Mouse (Mus musculus): ENCODE results near the gene Brpf3. TPM values are rescaled to one million over a fixed set of nuclear protein-coding genes. Genes with fewer than 3 reads are reported as not detected.
"Not testable (repeated sequence)": the region's sequence is repeated elsewhere in the genome, so short reads cannot be mapped to it uniquely, and the experiment has no call there.

Brpf3 gene
- polyA plus RNA-seq, 1 experiment from 2014 or later, result 61.8 TPM

DNA sequence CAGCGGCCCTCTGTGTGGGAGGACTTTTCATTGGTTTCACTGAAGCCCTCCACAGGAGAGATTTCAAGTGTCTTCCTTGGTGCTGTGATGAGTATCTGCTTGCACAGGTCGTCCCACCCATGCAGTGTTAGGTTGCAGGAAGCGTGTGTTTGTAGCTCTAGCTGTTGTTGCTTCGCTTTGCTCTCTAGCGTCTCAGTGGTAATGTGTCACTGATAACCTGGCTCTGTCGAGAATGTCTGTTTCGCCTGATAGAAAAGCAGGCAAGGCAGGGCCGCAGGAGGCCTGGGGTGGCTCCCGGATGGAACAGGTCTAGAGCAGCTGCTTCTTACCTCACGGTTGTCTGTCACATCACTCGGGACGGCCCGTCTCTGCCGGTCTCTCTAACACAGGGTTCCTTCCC, 28.2 kb downstream of the Brpf3 start:
- whole genome bisulfite sequencing (ENCODE audit: insufficient replicate concordance), result 28% methylated on average over 14 of the region's 14 CpGs
- H3K9me3 ChIP-seq (replicated peaks), result no peaks in the 10 kb centered on the region
- peaks cover 100% of the 10 kb centered on the region for H3K36me3 ChIP-seq
- H3K9ac ChIP-seq, result peak overlapping the region; percentile 80
- peaks cover 100% of the 10 kb centered on the region for H3K4me1 ChIP-seq (replicated peaks)
- DNase-seq, result peak; percentile 90
- H3K27me3 ChIP-seq, result no peaks in the 10 kb centered on the region
- peak overlapping the region; percentile 99 for H3K27ac ChIP-seq
- peak overlapping the region; percentile 62 for H3K4me3 ChIP-seq (replicated peaks)
- H3K4me2 ChIP-seq, result peak overlapping the region; percentile 81
- ATAC-seq (ENCODE audit: low read depth), result peak; percentile 88

DNA sequence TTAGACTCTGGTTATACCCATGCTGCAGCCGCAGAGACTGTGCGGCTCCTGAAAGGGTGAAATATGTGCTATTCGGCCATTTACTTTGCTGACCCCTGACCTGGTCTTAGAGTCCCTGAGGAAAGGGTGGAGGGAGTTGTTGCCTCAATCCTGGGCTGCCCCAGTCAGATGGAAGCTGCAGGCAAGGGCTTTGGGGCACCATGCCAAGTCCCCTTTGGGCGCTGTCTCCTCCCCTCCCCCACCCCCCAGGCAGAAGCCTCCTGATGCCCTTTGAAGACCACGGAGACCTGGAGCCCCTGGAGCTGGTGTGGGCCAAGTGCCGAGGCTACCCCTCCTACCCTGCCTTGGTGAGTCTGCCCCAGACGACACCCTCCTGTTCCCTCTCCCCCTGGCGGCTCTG, 30.2 kb downstream of the Brpf3 start:
- ATAC-seq (ENCODE audit: low read depth), result no peak
- H3K27me3 ChIP-seq, result no peaks in the 10 kb centered on the region
- DNase-seq, result no peak
- peak overlapping the region; percentile 0; the same call in 1 of the 2 replicates for H3K4me3 ChIP-seq (replicated peaks)
- H3K9ac ChIP-seq, result peak overlapping the region; percentile 80
- no peaks in the 10 kb centered on the region for H3K9me3 ChIP-seq (replicated peaks)
- H3K27ac ChIP-seq, result peak overlapping the region; percentile 99
- H3K4me2 ChIP-seq, result peak overlapping the region; percentile 81
- H3K4me1 ChIP-seq (replicated peaks), result peaks cover 100% of the 10 kb centered on the region
- H3K36me3 ChIP-seq, result peaks cover 100% of the 10 kb centered on the region
- 72% methylated on average over 8 of the region's 8 CpGs for WGBS (ENCODE audit: insufficient replicate concordance)

DNA sequence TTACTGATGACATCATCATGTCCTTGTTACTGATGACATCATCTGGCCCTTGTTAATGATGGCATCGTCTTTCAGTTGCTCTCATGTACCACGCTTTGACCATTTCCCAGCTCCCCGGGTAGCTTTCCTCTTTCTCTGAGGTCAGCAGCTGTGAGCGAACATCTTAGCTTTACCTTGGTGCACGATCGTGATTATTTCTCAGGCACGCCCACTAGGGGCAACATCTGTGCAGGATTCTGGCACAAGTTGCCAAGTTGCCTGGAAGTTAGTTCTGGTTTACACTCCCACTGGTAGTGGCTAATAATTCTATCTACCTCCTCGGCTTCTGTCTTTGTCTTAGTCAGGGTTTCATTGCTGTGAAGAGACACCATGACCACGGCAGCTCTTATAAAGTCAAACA, 31.1 kb downstream of the Brpf3 start:
- no peaks in the 10 kb centered on the region for H3K27me3 ChIP-seq
- H3K9me3 ChIP-seq (replicated peaks), result no peaks in the 10 kb centered on the region
- H3K36me3 ChIP-seq, result peaks cover 100% of the 10 kb centered on the region
- peak overlapping the region; percentile 99 for H3K27ac ChIP-seq
- peaks cover 100% of the 10 kb centered on the region for H3K4me1 ChIP-seq (replicated peaks)
- ATAC-seq (ENCODE audit: low read depth) (no peak), DNase-seq (peak; percentile 50)
- WGBS (ENCODE audit: insufficient replicate concordance), result 73% methylated on average over 9 of the region's 9 CpGs
- peak overlapping the region; percentile 81 for H3K4me2 ChIP-seq
- H3K9ac ChIP-seq, result peak overlapping the region; percentile 80
- no peak overlapping the region for H3K4me3 ChIP-seq (replicated peaks)

DNA sequence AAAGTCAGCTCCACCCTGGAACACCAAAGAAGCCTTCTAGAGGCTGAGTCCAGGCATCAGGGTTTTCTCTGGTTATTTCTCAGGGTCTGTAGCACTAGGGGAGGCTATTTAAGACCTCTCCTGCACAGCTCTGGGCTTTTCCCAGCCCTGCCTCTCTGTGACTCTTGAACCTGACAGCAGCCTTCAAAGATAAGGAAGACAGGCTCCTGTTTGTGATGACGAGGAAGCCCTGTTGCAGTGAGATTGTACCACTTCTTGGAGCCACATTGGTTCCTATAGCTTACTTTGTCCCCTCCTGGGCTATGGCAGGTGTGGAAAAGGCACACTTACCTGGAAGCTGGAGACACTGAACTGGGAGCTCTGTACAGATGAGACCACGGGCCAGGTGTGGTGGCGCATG, 32.0 kb downstream of the Brpf3 start:
- DNase-seq, result peak; percentile 78
- 59% methylated on average over 3 of the region's 3 CpGs for WGBS (ENCODE audit: insufficient replicate concordance)

DNA sequence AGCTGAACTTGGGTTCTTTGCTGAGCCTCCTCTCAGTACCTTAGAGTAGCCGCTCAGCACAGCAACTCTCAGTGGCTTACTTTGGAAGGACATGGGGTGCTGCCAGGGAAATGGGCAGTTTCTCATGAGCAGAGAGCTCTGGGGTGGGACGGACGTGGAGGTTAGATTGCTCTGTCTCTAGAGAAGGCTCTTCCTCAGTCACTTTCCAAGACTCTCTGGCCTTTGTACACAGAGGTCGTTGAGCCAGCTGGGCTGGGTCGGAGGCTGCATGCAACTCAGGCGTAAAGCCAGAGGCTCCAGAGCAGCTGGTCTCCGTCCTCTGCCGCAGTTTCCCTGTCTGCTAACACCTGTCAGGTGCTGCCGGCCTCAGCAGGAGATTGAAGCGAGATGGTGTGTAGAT, 33.8 kb downstream of the Brpf3 start:
- Histone ChIP-seq H3K36me3 (peaks cover 100% of the 10 kb centered on the region), H3K9me3 (replicated peaks) (peaks cover 6% of the 10 kb centered on the region; the same call in 1 of the 2 replicates), H3K4me2 (no peak overlapping the region), H3K4me1 (replicated peaks) (peaks cover 90% of the 10 kb centered on the region), H3K27me3 (no peaks in the 10 kb centered on the region), H3K4me3 (replicated peaks) (no peak overlapping the region), H3K9ac (peak overlapping the region; percentile 31; the same call in 1 of the 2 replicates), H3K27ac (peak overlapping the region; percentile 99)
- 86% methylated on average over 10 of the region's 10 CpGs for WGBS (ENCODE audit: insufficient replicate concordance)
- ATAC-seq (ENCODE audit: low read depth) (no peak), DNase-seq (no peak)

More for the DNA sequence above, 32.0 kb downstream of the Brpf3 start:
- peak; percentile 79 for ATAC-seq (ENCODE audit: low read depth)
- H3K9ac ChIP-seq, result peak overlapping the region; percentile 80
- peak overlapping the region; percentile 99 for H3K27ac ChIP-seq
- H3K4me1 ChIP-seq (replicated peaks), result peaks cover 100% of the 10 kb centered on the region
- H3K27me3 ChIP-seq, result no peaks in the 10 kb centered on the region
- peak overlapping the region; percentile 4; the same call in 1 of the 2 replicates for H3K4me3 ChIP-seq (replicated peaks)
- H3K36me3 ChIP-seq, result peaks cover 100% of the 10 kb centered on the region
- no peaks in the 10 kb centered on the region for H3K9me3 ChIP-seq (replicated peaks)
- peak overlapping the region; percentile 81 for H3K4me2 ChIP-seq

DNA sequence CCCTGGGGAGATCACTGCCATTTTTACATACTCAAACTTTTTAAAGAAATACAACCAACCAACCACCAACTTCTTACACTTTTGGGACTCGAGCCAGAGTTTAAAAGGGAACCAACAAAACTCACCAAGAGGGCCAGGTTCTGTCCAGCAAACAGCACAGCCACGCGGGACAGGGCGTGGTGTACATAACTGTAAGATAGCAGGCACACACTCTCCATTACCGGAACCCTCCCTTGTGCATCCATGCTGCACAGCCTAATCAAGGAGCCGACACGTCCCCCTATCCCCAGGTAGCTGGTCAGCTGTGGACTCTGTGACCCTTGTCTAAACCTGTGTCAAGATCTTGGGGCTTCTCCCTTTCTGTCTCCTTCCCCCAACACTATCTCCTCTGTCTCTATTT, 37.0 kb downstream of the Brpf3 start:
- Histone ChIP-seq H3K36me3 (peaks cover 82% of the 10 kb centered on the region), H3K9ac (no peak overlapping the region; the same call in 1 of the 2 replicates), H3K27me3 (no peaks in the 10 kb centered on the region), H3K4me1 (replicated peaks) (peaks cover 61% of the 10 kb centered on the region), H3K4me2 (no peak overlapping the region), H3K4me3 (replicated peaks) (no peak overlapping the region), H3K9me3 (replicated peaks) (peaks cover 12% of the 10 kb centered on the region; the same call in 1 of the 2 replicates), H3K27ac (peak overlapping the region; percentile 54)
- 60% methylated on average over 7 of the region's 7 CpGs for WGBS (ENCODE audit: insufficient replicate concordance)
- 0 out of 2 replicates have a peak, but pooled peaks have one; percentile 30 for ATAC-seq (ENCODE audit: low read depth)
- no peak for DNase-seq

DNA sequence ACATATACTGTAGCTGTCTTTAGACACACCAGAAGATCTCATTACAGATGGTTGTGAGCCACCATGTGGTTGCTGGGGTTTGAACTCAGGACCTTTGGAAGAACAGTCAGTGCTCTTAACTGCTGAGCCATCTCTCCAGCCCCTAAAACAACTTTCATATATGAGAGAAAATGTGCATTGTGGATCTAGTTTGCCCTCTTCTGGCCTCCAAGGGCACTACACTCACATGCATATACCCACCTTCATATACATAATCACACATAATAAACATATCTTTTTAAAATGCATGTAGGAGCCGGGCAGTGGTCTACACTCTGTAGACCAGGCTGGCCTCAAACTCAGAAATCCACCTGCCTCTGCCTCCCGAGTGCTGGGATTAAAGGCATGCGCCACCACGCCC, 41.1 kb downstream of the Brpf3 start:
- H3K27me3 ChIP-seq; ATAC-seq (ENCODE audit: low read depth); H3K27ac ChIP-seq; H3K4me2 ChIP-seq; DNase-seq; H3K4me3 ChIP-seq (replicated peaks); H3K9ac ChIP-seq: not testable (repeated sequence)
- H3K4me1 ChIP-seq (replicated peaks), result peaks cover 28% of the 10 kb centered on the region
- 96% methylated on average over 4 of the region's 4 CpGs for WGBS (ENCODE audit: insufficient replicate concordance)
- peaks cover 12% of the 10 kb centered on the region; the same call in 1 of the 2 replicates for H3K9me3 ChIP-seq (replicated peaks)
- peaks cover 41% of the 10 kb centered on the region for H3K36me3 ChIP-seq

DNA sequence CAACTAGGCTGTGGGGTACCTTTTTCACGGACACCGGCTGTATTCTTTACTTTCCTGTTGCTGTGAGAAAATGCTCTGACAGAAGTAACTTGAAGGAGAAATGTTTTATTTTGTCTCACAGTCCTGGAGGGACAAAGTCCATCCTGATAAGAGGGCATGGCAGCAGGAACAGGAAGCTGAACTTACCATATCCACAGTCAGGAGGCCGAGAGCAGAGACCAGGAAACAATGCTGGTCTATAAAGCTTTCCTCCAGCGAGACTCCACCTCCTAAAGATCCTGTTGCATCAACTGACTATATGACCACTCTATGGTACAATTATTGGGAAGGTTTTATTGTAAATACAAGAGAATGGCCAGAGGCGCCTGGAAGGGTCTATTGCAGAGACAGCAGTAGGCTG, 42.8 kb downstream of the Brpf3 start:
- DNase-seq (no peak), ATAC-seq (ENCODE audit: low read depth) (no peak)
- H3K27me3 ChIP-seq, result no peaks in the 10 kb centered on the region
- H3K9me3 ChIP-seq (replicated peaks), result peaks cover 12% of the 10 kb centered on the region; the same call in 1 of the 2 replicates
- H3K9ac ChIP-seq, result no peak overlapping the region
- H3K4me1 ChIP-seq (replicated peaks), result peaks cover 24% of the 10 kb centered on the region
- no peak overlapping the region for H3K4me3 ChIP-seq (replicated peaks)
- H3K36me3 ChIP-seq, result peaks cover 24% of the 10 kb centered on the region
- no peak overlapping the region for H3K4me2 ChIP-seq
- H3K27ac ChIP-seq, result no peak overlapping the region
- 70% methylated on average over 5 of the region's 5 CpGs for WGBS (ENCODE audit: insufficient replicate concordance)

DNA sequence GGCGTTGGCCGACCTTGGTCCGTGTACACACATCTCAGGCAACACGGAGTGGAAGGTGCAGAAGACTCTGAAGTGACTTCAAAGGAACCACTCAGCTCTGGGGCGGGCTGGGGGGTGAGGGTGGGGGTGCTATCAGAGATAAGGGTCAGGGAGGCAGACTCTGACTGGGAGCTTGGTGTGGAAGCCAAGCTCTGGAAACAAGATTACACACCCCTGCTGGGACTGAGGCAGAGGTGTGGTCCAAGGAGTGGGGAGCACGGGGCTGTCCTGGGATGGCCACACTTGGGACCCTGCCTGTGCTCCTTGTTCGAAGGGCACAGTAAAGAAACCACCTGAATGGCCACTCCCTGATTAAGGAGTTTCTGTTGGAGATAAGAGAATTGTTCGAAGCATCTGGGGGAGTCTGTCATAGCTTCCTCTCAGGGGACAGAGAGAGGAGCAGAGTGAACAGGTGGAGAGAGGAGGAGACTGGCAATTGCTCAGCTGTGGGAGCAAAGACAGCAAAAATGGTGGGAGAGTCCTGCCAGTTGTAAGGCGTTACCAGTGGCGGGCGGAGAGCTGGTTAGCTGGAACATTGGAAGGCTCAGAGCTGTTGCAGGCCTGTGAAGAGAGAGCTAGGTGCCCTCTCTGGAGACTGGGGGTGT, 46.2 kb downstream of the Brpf3 start:
- ATAC-seq (ENCODE audit: low read depth), result peak; percentile 84
- H3K9me3 ChIP-seq (replicated peaks), result no peaks in the 10 kb centered on the region
- no peaks in the 10 kb centered on the region for H3K27me3 ChIP-seq
- peak overlapping the region; percentile 35; the same call in 1 of the 2 replicates for H3K27ac ChIP-seq
- H3K36me3 ChIP-seq, result no peaks in the 10 kb centered on the region
- no peak overlapping the region for H3K4me3 ChIP-seq (replicated peaks)
- peaks cover 27% of the 10 kb centered on the region for H3K4me1 ChIP-seq (replicated peaks)
- H3K4me2 ChIP-seq, result peak overlapping the region; percentile 38
- DNase-seq, result peak; percentile 48
- 25% methylated on average over 11 of the region's 11 CpGs for WGBS (ENCODE audit: insufficient replicate concordance)
- H3K9ac ChIP-seq, result peak overlapping the region; percentile 26; the same call in 1 of the 2 replicates

DNA sequence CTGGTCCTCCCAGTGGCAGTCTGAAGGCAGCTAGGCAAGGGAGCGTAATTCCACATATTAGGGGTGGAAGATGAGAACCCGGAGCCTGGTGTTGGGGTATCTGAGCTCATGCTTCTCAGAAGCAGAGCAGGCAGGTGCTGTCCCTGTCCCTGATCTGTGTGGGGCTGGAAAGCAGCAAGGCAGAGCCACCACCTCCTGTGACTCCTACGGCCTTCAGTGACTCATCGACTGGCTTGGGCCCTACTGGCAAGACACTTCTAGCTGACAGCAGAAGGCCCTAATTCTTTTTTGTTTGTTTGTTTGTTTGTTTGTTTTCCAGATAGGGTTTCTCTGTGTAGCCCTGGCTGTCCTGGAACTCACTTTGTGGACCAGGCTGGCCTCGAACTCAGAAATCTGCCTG, 49.6 kb downstream of the Brpf3 start:
- H3K9ac ChIP-seq, result no peak overlapping the region
- H3K9me3 ChIP-seq (replicated peaks), result no peaks in the 10 kb centered on the region
- ATAC-seq (ENCODE audit: low read depth) (no peak), DNase-seq (no peak)
- 88% methylated on average over 5 of the region's 5 CpGs for whole genome bisulfite sequencing (ENCODE audit: insufficient replicate concordance)
- no peak overlapping the region for H3K27ac ChIP-seq
- no peak overlapping the region for H3K4me3 ChIP-seq (replicated peaks)
- H3K4me2 ChIP-seq, result no peak overlapping the region
- no peaks in the 10 kb centered on the region for H3K36me3 ChIP-seq
- peaks cover 27% of the 10 kb centered on the region for H3K4me1 ChIP-seq (replicated peaks)
- no peaks in the 10 kb centered on the region for H3K27me3 ChIP-seq

DNA sequence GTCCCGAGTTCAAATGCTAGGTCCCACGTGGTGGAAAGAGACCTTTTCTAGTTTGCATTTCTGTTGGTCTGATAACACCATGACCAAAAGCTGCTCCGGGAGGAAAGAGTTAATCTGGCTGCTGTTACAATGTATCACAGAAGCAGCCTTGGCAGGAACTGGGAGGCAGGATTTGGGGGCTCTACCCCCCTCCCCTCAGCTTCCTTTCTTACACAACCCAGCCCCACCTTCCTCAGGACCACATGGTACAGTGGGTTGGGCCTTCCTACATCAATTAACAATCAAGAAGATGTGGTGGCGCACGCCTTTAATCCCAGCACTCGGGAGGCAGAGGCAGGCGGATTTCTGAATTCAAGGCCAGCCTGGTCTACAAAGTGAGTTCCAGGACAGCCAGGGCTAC, 53.5 kb downstream of the Brpf3 start:
- H3K36me3 ChIP-seq, result no peaks in the 10 kb centered on the region
- no peak overlapping the region for H3K4me3 ChIP-seq (replicated peaks)
- 59% methylated on average over 7 of the region's 7 CpGs for WGBS (ENCODE audit: insufficient replicate concordance)
- no peak overlapping the region for H3K9ac ChIP-seq
- no peaks in the 10 kb centered on the region for H3K9me3 ChIP-seq (replicated peaks)
- ATAC-seq (ENCODE audit: low read depth) (no peak), DNase-seq (no peak)
- peaks cover 9% of the 10 kb centered on the region; the same call in 1 of the 2 replicates for H3K4me1 ChIP-seq (replicated peaks)
- H3K4me2 ChIP-seq, result no peak overlapping the region
- H3K27ac ChIP-seq, result no peak overlapping the region
- peaks cover 12% of the 10 kb centered on the region for H3K27me3 ChIP-seq

All from liver, embryonic 13.5 days (tissue).